Mouse (Mus musculus) skeletal muscle tissue, adult 2 months (tissue): ENCODE measurements at regions not wholly inside any gene's neighbourhood (a gene's known extent, or its start where the extent isn't known, plus 50 kb on each side); places are given as distances from the start of the nearest gene placed in this dataset.

ENCODE experiments used
- DNase-seq: peaks from one replicate; pipeline ENCODE4 v3.0.0-alpha.2; 2012; ENCODE audit warnings: low read depth, low spot score

- DNase-seq, result no peak
Observed at GRCm38 (mm10) chr15:13455560-13456219, 282.2 kb upstream of the Cdh6 start.

GRCm38 (mm10) chr15:13450385-13450784, 276.9 kb upstream of the Cdh6 start:
- no peak for DNase-seq

GRCm38 (mm10) chr15:13434608-13435007, 261.1 kb upstream of the Cdh6 start:
- DNase-seq, result no peak

GRCm38 (mm10) chr15:13432971-13433370, 259.5 kb upstream of the Cdh6 start:
- no peak for DNase-seq

GRCm38 (mm10) chr15:13419616-13420015, 246.1 kb upstream of the Cdh6 start:
- DNase-seq, result no peak

GRCm38 (mm10) chr15:13410065-13410688, 236.7 kb upstream of the Cdh6 start:
- no peak for DNase-seq

GRCm38 (mm10) chr15:13393155-13393554, 219.7 kb upstream of the Cdh6 start:
- DNase-seq, result peak; percentile 6

GRCm38 (mm10) chr15:13391331-13391730, 217.9 kb upstream of the Cdh6 start:
- DNase-seq, result no peak

GRCm38 (mm10) chr15:13384815-13385214, 211.3 kb upstream of the Cdh6 start:
- DNase-seq, result no peak

GRCm38 (mm10) chr15:13375590-13375989, 202.1 kb upstream of the Cdh6 start:
- no peak for DNase-seq

GRCm38 (mm10) chr15:13368799-13369198, 195.3 kb upstream of the Cdh6 start:
- DNase-seq, result no peak

GRCm38 (mm10) chr15:13367291-13367954, 193.9 kb upstream of the Cdh6 start:
- no peak for DNase-seq

- no peak for DNase-seq
Observed at GRCm38 (mm10) chr15:13366606-13367005, 193.1 kb upstream of the Cdh6 start.

- DNase-seq, result no peak
Observed at GRCm38 (mm10) chr15:13360741-13361140, 187.3 kb upstream of the Cdh6 start.

- no peak for DNase-seq
Observed at GRCm38 (mm10) chr15:13359026-13359425, 185.6 kb upstream of the Cdh6 start.

- no peak for DNase-seq
Observed at GRCm38 (mm10) chr15:13350321-13350720, 176.8 kb upstream of the Cdh6 start.

- no peak for DNase-seq
Observed at GRCm38 (mm10) chr15:13336392-13336791, 162.9 kb upstream of the Cdh6 start.

GRCm38 (mm10) chr15:13324439-13324838, 151.0 kb upstream of the Cdh6 start:
- no peak for DNase-seq

- DNase-seq, result no peak
Observed at GRCm38 (mm10) chr15:13320599-13321348, 147.3 kb upstream of the Cdh6 start.

GRCm38 (mm10) chr15:13304562-13304961, 131.1 kb upstream of the Cdh6 start:
- DNase-seq, result no peak

GRCm38 (mm10) chr15:13303456-13303855, 130.0 kb upstream of the Cdh6 start:
- no peak for DNase-seq

- DNase-seq, result no peak
Observed at GRCm38 (mm10) chr15:13302672-13303071, 129.2 kb upstream of the Cdh6 start.
